Mouse (Mus musculus): ENCODE results near the gene Scn4a.

- TF ChIP-seq POLR2A (IDR thresholded peaks at IDR 0.05; ENCODE audit: control insufficient read depth, low read depth, low read length): no peak
- no peak for TF ChIP-seq CTCF (IDR thresholded peaks at IDR 0.05; ENCODE audit: control insufficient read depth, insufficient read depth, insufficient replicate concordance, low read depth, low read length)
These were observed 44.9 kb downstream of the Scn4a start for GRCm38 (mm10) chr11:106308162-106308561.
